Mouse (Mus musculus): ENCODE measurements around the gene Rnf7. TPM values are rescaled to one million over a fixed set of nuclear protein-coding genes. Genes with fewer than 3 reads are reported as not detected.
"Not testable (repeated sequence)": the region's sequence is repeated elsewhere in the genome, so short reads cannot be mapped to it uniquely, and the experiment has no call there.

Gene Rnf7
- total and polyA plus RNA-seq, 3 experiments: 71.5 to 104 (median 85.0) TPM

DNA sequence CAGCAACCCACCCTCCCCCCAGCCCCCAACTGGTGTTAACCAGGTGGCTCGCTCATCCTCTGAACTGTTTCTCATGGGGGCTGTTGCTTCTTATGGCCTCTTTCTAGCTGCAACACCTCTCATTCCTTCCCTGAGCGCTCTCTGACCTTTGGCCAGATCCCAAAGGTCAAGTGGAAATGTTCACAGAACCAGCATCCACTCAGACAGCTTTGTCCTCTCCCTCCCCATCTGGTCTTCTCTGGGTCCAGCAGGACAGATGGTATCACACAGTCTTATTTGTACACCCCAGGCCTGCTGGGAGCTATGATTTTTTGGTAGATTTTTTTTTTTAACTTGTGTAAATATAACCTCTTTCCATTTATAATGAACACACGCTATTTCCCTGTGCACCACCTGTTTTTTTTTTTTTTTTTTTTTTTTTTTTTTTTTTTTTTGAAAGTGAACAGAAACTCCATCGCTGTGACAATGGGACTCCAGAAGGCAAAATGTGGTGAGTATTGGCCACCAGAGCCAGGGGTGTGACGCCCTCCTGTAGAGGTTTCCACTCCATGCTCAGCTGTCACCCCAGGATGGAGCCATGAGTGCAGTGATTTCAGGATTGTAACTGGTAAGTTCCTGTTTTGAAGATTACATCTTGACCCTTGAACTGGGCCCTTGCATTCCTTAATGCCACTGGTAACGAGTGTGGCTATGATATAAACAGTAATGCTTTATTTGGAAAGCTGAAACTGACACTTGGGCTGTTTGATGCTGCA is 24.6 kb upstream of the Rnf7 start:
- Histone ChIP-seq H3K9me3 (replicated peaks) (peaks cover 3% of the 10 kb centered on the region), H3K4me1 (ENCODE audit: insufficient read depth, low read depth, low read length) (peaks cover 3% of the 10 kb centered on the region; the same call in 1 of the 2 replicates), H3K27me3 (ENCODE audit: insufficient read depth, low read length) (peaks cover 15% of the 10 kb centered on the region), H3K36me3 (replicated peaks) (no peaks in the 10 kb centered on the region), H3K4me3 (ENCODE audit: low read depth, low read length) (no peak overlapping the region)
- no peak for ATAC-seq (ENCODE audit: extremely low read depth, insufficient number of reproducible peaks, low FRiP score, poor library complexity, severe bottlenecking)
- no peak for TF ChIP-seq POLR2AphosphoS5 (IDR thresholded peaks at IDR 0.05; ENCODE audit: insufficient replicate concordance, low read depth, low read length)
- no peak for TF ChIP-seq CTCF (IDR thresholded peaks at IDR 0.05; ENCODE audit: low read depth, low read length)
- no peak for TF ChIP-seq GATA1 (IDR thresholded peaks at IDR 0.05; ENCODE audit: borderline replicate concordance, low read length)
- TF ChIP-seq GATA2 (IDR thresholded peaks at IDR 0.05; ENCODE audit: borderline replicate concordance, low read depth, low read length): no peak
- no peak for TF ChIP-seq TAL1 (conservative IDR thresholded peaks at IDR 0.05; ENCODE audit: low read depth, low read length)
- no peak for DNase-seq (ENCODE audit: low spot score)

DNA sequence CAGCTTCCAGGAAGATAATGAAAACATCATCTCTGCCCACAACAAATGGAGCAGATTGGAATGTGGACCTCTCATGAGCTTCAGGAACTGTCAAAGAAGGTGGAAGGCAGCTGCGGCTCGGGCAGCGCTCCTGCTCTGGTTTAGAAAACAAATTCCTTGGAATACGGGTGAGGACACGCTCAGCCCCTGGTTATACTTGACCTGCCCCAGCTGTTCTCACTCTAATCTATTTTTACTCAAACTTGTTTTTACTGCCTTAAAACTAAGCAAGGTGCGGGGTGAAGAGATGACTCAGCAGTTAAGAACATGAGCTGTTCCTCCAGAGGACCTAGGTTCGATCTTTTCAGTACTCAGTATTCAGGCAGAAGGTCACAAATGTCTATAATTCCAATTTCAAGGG is 22.7 kb upstream of the Rnf7 start:
- Histone ChIP-seq H3K9me3 (replicated peaks) (peaks cover 3% of the 10 kb centered on the region), H3K4me3 (ENCODE audit: low read depth, low read length) (no peak overlapping the region), H3K36me3 (replicated peaks) (no peaks in the 10 kb centered on the region), H3K4me1 (ENCODE audit: insufficient read depth, low read depth, low read length) (peaks cover 3% of the 10 kb centered on the region; the same call in 1 of the 2 replicates), H3K27me3 (ENCODE audit: insufficient read depth, low read length) (peaks cover 17% of the 10 kb centered on the region)
- no peak for TF ChIP-seq GATA2 (IDR thresholded peaks at IDR 0.05; ENCODE audit: borderline replicate concordance, low read depth, low read length)
- no peak for TF ChIP-seq GATA1 (IDR thresholded peaks at IDR 0.05; ENCODE audit: borderline replicate concordance, low read length)
- TF ChIP-seq TAL1 (conservative IDR thresholded peaks at IDR 0.05; ENCODE audit: low read depth, low read length): no peak
- no peak for TF ChIP-seq CTCF (IDR thresholded peaks at IDR 0.05; ENCODE audit: low read depth, low read length)
- no peak for TF ChIP-seq POLR2AphosphoS5 (IDR thresholded peaks at IDR 0.05; ENCODE audit: insufficient replicate concordance, low read depth, low read length)
- no peak for ATAC-seq (ENCODE audit: extremely low read depth, insufficient number of reproducible peaks, low FRiP score, poor library complexity, severe bottlenecking)
- no peak for DNase-seq (ENCODE audit: low spot score)

DNA sequence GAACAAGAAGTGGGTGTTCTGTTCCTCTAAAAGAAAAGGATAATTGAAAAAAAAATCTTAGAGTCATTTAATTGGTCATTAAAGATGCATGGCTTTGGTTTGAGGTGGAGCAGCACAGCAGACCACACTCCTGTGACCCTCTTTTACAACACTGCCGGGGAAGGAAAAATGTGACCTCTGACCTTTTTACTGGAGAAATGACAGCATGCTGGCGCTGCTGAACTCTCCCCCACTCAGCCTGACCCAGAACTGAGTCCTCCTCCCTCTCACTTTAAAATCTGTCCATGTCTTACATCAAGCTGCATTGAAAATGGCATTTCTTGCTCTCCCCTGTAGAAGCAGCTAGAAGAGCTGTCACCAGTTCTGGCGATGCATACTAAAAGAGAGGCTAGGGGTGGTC is 14.7 kb upstream of the Rnf7 start:
- Histone ChIP-seq H3K27me3 (ENCODE audit: insufficient read depth, low read length) (peaks cover 16% of the 10 kb centered on the region), H3K4me3 (ENCODE audit: low read depth, low read length) (no peak overlapping the region), H3K36me3 (replicated peaks) (no peaks in the 10 kb centered on the region), H3K4me1 (ENCODE audit: insufficient read depth, low read depth, low read length) (peaks cover 16% of the 10 kb centered on the region), H3K9me3 (replicated peaks) (no peaks in the 10 kb centered on the region)
- ATAC-seq (ENCODE audit: extremely low read depth, insufficient number of reproducible peaks, low FRiP score, poor library complexity, severe bottlenecking): no peak
- DNase-seq (ENCODE audit: low spot score): no peak
- no peak for TF ChIP-seq CTCF (IDR thresholded peaks at IDR 0.05; ENCODE audit: low read depth, low read length)
- TF ChIP-seq TAL1 (conservative IDR thresholded peaks at IDR 0.05; ENCODE audit: low read depth, low read length): no peak
- no peak for TF ChIP-seq GATA1 (IDR thresholded peaks at IDR 0.05; ENCODE audit: borderline replicate concordance, low read length)
- TF ChIP-seq POLR2AphosphoS5 (IDR thresholded peaks at IDR 0.05; ENCODE audit: insufficient replicate concordance, low read depth, low read length): no peak
- TF ChIP-seq GATA2 (IDR thresholded peaks at IDR 0.05; ENCODE audit: borderline replicate concordance, low read depth, low read length): no peak

DNA sequence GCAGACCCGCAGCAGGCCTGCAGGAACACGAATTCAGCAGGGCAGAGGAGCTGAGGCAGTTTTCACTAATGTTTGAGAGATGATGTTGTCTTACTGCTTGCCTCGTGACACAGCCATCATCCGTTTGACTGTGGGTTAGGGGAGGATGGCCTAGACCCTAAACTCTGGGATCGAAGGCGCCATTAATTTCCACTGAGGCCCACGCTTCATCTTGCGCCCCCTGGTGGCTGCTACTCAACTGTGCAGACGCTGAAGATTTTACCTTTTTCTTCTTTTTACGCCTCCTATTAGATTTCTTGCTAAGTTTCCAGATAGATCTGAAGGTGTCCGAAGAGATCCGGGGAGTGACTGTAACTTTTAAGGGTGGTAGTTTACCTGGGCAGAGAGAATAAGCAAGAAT is 13.3 kb upstream of the Rnf7 start:
- no peaks in the 10 kb centered on the region for H3K36me3 ChIP-seq (replicated peaks)
- DNase-seq (ENCODE audit: low spot score) (peak; percentile 19), ATAC-seq (ENCODE audit: extremely low read depth, insufficient number of reproducible peaks, low FRiP score, poor library complexity, severe bottlenecking) (no peak)
- peaks cover 16% of the 10 kb centered on the region for H3K4me1 ChIP-seq (ENCODE audit: insufficient read depth, low read depth, low read length)
- H3K4me3 ChIP-seq (ENCODE audit: low read depth, low read length): no peak overlapping the region; the same call in 1 of the 2 replicates
- TF ChIP-seq TAL1 (conservative IDR thresholded peaks at IDR 0.05; ENCODE audit: low read depth, low read length) (no peak), CTCF (IDR thresholded peaks at IDR 0.05; ENCODE audit: low read depth, low read length) (peak; percentile 71)
- no peaks in the 10 kb centered on the region for H3K9me3 ChIP-seq (replicated peaks)
- H3K27me3 ChIP-seq (ENCODE audit: insufficient read depth, low read length): peaks cover 13% of the 10 kb centered on the region

DNA sequence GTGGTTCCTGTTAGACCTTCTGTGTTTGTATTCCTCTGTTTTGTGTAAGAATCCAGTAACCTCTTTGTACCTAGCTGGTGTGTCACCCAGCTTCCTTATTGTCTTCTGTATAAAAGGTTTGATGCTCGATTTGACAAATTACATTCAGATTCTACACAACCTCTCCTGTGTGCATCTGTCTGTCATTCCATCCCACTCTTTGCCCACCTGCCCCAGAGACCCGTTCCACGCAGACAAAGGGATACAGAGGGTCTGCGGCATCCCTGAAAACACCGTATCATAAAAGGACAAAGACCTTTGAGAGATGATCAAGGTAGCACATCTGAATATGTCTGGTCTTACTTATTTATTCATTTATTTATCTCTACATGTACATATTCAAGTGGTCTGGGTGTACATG is 9.4 kb upstream of the Rnf7 start:
- Histone ChIP-seq H3K27me3 (ENCODE audit: insufficient read depth, low read length) (peaks cover 14% of the 10 kb centered on the region), H3K4me1 (ENCODE audit: insufficient read depth, low read depth, low read length) (peaks cover 15% of the 10 kb centered on the region)
- H3K4me3 ChIP-seq (ENCODE audit: low read depth, low read length); ATAC-seq (ENCODE audit: extremely low read depth, insufficient number of reproducible peaks, low FRiP score, poor library complexity, severe bottlenecking); H3K9me3 ChIP-seq (replicated peaks); H3K36me3 ChIP-seq (replicated peaks); DNase-seq (ENCODE audit: low spot score): not testable (repeated sequence)

DNA sequence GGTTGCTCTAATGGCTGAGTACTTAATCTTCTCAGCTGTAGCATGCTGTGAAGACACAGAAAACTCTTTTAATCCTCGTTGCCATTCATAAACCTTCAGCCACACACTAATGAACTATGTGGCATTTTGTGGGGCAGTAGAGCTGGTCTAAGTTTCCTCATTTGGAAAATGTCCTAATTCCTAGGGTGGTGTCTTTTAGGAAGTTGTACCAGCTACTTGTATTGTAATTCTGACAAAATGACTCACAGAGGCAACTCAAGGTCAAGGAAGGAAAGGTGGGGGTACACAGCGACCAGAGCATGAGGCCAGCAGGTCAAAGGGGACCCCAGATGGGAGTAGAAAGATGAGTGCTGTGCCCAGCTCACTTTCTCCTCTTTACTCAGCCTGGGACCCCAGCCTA is 5.2 kb upstream of the Rnf7 start:
- TF ChIP-seq POLR2AphosphoS5 (IDR thresholded peaks at IDR 0.05; ENCODE audit: insufficient replicate concordance, low read depth, low read length) (no peak), GATA2 (IDR thresholded peaks at IDR 0.05; ENCODE audit: borderline replicate concordance, low read depth, low read length) (no peak), TAL1 (conservative IDR thresholded peaks at IDR 0.05; ENCODE audit: low read depth, low read length) (no peak), CTCF (IDR thresholded peaks at IDR 0.05; ENCODE audit: low read depth, low read length) (no peak), GATA1 (IDR thresholded peaks at IDR 0.05; ENCODE audit: borderline replicate concordance, low read length) (no peak)
- H3K4me3 ChIP-seq (ENCODE audit: low read depth, low read length): no peak overlapping the region
- H3K9me3 ChIP-seq (replicated peaks): no peaks in the 10 kb centered on the region
- ATAC-seq (ENCODE audit: extremely low read depth, insufficient number of reproducible peaks, low FRiP score, poor library complexity, severe bottlenecking) (no peak), DNase-seq (ENCODE audit: low spot score) (no peak)
- H3K36me3 ChIP-seq (replicated peaks): no peaks in the 10 kb centered on the region
- H3K27me3 ChIP-seq (ENCODE audit: insufficient read depth, low read length): peaks cover 17% of the 10 kb centered on the region
- H3K4me1 ChIP-seq (ENCODE audit: insufficient read depth, low read depth, low read length): peaks cover 16% of the 10 kb centered on the region

All from G1E (cell line).